Mouse (Mus musculus) kidney, adult 2 months (tissue): Measurements from ENCODE around the gene Trim60.

Experiments
- CTCF ChIP-seq: fragments of 200-500 bp; conservative IDR thresholded peaks from 2 replicates; pipeline ENCODE4 v1.5.1; 2011; ENCODE audit warnings: low read depth, mild to moderate bottlenecking, control low read depth, low read length, moderate library complexity, mixed read lengths; ENCODE audit not compliant: insufficient read depth, insufficient read length
- POLR2A ChIP-seq: fragments of 200-500 bp; IDR thresholded peaks from one replicate; pipeline ENCODE4 v1.6.1; 2011; ENCODE audit warnings: low read depth, low read length, control low read depth

GRCm38 (mm10) chr8:64987731-64988130 is 30.7 kb downstream of the Trim60 start, which contains the start of gene Trim75:
- TF ChIP-seq CTCF (no peak), POLR2A (no peak)
